Mouse (Mus musculus): ENCODE measurements at regions not wholly inside any gene's neighbourhood (a gene's known extent, or its start where the extent isn't known, plus 50 kb on each side); places are given as distances from the start of the nearest gene placed in this dataset.

GRCm38 (mm10) chr15:97620261-97620660, 85.4 kb downstream of the Rpap3 start:
- no peak for DNase-seq

- no peak for DNase-seq
Measured at GRCm38 (mm10) chr15:97619764-97620163, 85.9 kb downstream of the Rpap3 start.

GRCm38 (mm10) chr15:97612325-97612724, 93.3 kb downstream of the Rpap3 start:
- no peak for DNase-seq

GRCm38 (mm10) chr15:97610767-97611166, 94.9 kb downstream of the Rpap3 start:
- DNase-seq: no peak

GRCm38 (mm10) chr15:97609496-97609895, 96.1 kb downstream of the Rpap3 start:
- DNase-seq: no peak

- DNase-seq: no peak
Measured at GRCm38 (mm10) chr15:97608651-97609050, 97.0 kb downstream of the Rpap3 start.

GRCm38 (mm10) chr15:97607617-97608206, 97.9 kb downstream of the Rpap3 start:
- DNase-seq: no peak

GRCm38 (mm10) chr15:97606630-97607381, 98.8 kb downstream of the Rpap3 start:
- peak; percentile 89 for DNase-seq

GRCm38 (mm10) chr15:97606232-97606629, 99.4 kb downstream of the Rpap3 start:
- no peak for DNase-seq

- DNase-seq: no peak
Measured at GRCm38 (mm10) chr15:97605791-97606190, 99.8 kb downstream of the Rpap3 start.

GRCm38 (mm10) chr15:97603492-97603891, 102.1 kb downstream of the Rpap3 start:
- DNase-seq: no peak

- DNase-seq: no peak
Measured at GRCm38 (mm10) chr15:97598270-97598669, 107.4 kb downstream of the Rpap3 start.

GRCm38 (mm10) chr15:97596514-97597081, 109.0 kb downstream of the Rpap3 start:
- DNase-seq: no peak

GRCm38 (mm10) chr15:97595284-97595796, 110.3 kb downstream of the Rpap3 start:
- DNase-seq: no peak

- DNase-seq: no peak
Measured at GRCm38 (mm10) chr15:97593781-97594600, 111.6 kb downstream of the Rpap3 start.

GRCm38 (mm10) chr15:97592786-97593185, 112.8 kb downstream of the Rpap3 start:
- DNase-seq: no peak

- DNase-seq: no peak
Measured at GRCm38 (mm10) chr15:97591406-97591805, 114.2 kb downstream of the Rpap3 start.

- DNase-seq: no peak
Measured at GRCm38 (mm10) chr15:97590732-97591292, 114.8 kb downstream of the Rpap3 start.

GRCm38 (mm10) chr15:97587571-97588205, 117.9 kb downstream of the Rpap3 start:
- DNase-seq: no peak

GRCm38 (mm10) chr15:97581724-97582154, 123.9 kb downstream of the Rpap3 start:
- peak; percentile 81 for DNase-seq

GRCm38 (mm10) chr15:97580726-97581125, 124.9 kb downstream of the Rpap3 start:
- DNase-seq: no peak

GRCm38 (mm10) chr15:97578046-97578445, 127.6 kb downstream of the Rpap3 start:
- no peak for DNase-seq
